Mouse (Mus musculus): ENCODE measurements around the gene Gm21190.
"Not testable (repeated sequence)": the region's sequence is repeated elsewhere in the genome, so short reads cannot be mapped to it uniquely, and the experiment has no call there.

- not testable (repeated sequence) for TF ChIP-seq EP300, CTCF (IDR thresholded peaks at IDR 0.05; ENCODE audit: low read depth)
Observed at GRCm38 (mm10) chr5:15529122-15529521, at the start of gene Gm21190.
